Mouse (Mus musculus): ENCODE data around the gene Tcp11. TPM values are rescaled to one million over a fixed set of nuclear protein-coding genes. Genes with fewer than 3 reads are reported as not detected.

The Tcp11 gene
- 8.0 TPM for total RNA-seq (2023)

GRCm38 (mm10) chr17:28080045-28080816, at the start of gene Tcp11:
TSS of gene Tcp11 (minus strand) at chr17:28080639.

Other genes starting within 250 kb of the Tcp11 start
- 68.4 TPM for gene Snrpc, start 242.5 kb downstream of the Tcp11 start, total RNA-seq (2023)
- gene Uhrf1bp1, start 224.2 kb downstream of the Tcp11 start, total RNA-seq (2023), result 2.9 TPM
- gene Anks1, start 171.3 kb downstream of the Tcp11 start, total RNA-seq (2023), result 43.9 TPM
- 25.2 TPM for gene Taf11, start 170.8 kb downstream of the Tcp11 start, total RNA-seq (2023)
- not detected for gene Scube3, start 61.5 kb upstream of the Tcp11 start, total RNA-seq (2023)
- 16.7 TPM for gene Zfp523, start 96.5 kb upstream of the Tcp11 start, total RNA-seq (2023)
- 145 TPM for gene Def6, start 127.1 kb upstream of the Tcp11 start, total RNA-seq (2023)
- gene Ppard, start 152.1 kb upstream of the Tcp11 start, total RNA-seq (2023), result 29.2 TPM
- gene Fance, start 232.9 kb upstream of the Tcp11 start, total RNA-seq (2023), result 33.7 TPM
- gene Rpl10a, start 247.8 kb upstream of the Tcp11 start, total RNA-seq (2023), result 2,114 TPM